Mouse (Mus musculus) myocyte (in vitro differentiated cells): ENCODE results near the gene Agpat1.

Experiments used
- E2F4 ChIP-seq: IDR thresholded peaks from one replicate; pipeline ENCODE4 v1.6.1; 2011; ENCODE audit warnings: mild to moderate bottlenecking, control low read depth, moderate library complexity; ENCODE audit not compliant: insufficient read depth
- MAX ChIP-seq: IDR thresholded peaks from one replicate; pipeline ENCODE4 v1.6.1; 2011; ENCODE audit warnings: low read depth, mild to moderate bottlenecking, control low read depth
- POLR2A ChIP-seq: IDR thresholded peaks from one replicate; pipeline ENCODE4 v1.6.1; 2011; ENCODE audit warnings: low read depth, mild to moderate bottlenecking, control low read depth, moderate library complexity; ENCODE audit not compliant: insufficient read length
- POLR2AphosphoS2 ChIP-seq: IDR thresholded peaks from one replicate; pipeline ENCODE4 v1.6.1; 2011; ENCODE audit warnings: low read depth, control low read depth; ENCODE audit not compliant: insufficient read length
- TCF12 ChIP-seq: IDR thresholded peaks from one replicate; pipeline ENCODE4 v1.6.1; 2011; ENCODE audit warnings: mild to moderate bottlenecking, control low read depth; ENCODE audit not compliant: poor library complexity, insufficient read depth, severe bottlenecking
- TCF3 ChIP-seq: IDR thresholded peaks from one replicate; pipeline ENCODE4 v1.6.1; 2011; ENCODE audit warnings: low read depth, control low read depth; ENCODE audit not compliant: insufficient read length
- USF1 ChIP-seq: IDR thresholded peaks from one replicate; pipeline ENCODE4 v1.6.1; 2011; ENCODE audit warnings: low read depth, mild to moderate bottlenecking, control low read depth, moderate library complexity

GRCm38 (mm10) chr17:34660259-34660820 lies 56.3 kb downstream of the Agpat1 start:
- TF ChIP-seq POLR2A (no peak), TCF3 (no peak), TCF12 (no peak), POLR2AphosphoS2 (no peak), USF1 (no peak), E2F4 (no peak), MAX (no peak)
